Mouse (Mus musculus) right cerebral cortex, adult 2 months (tissue): ENCODE measurements around the gene Nfix.

Source experiments
- DNase-seq, 2 experiments: peaks; one replicate each; pipeline ENCODE4 v3.0.0; 2021 to 2022; ENCODE audit warnings: low spot score in 2 of 2

Nfix gene

DNA sequence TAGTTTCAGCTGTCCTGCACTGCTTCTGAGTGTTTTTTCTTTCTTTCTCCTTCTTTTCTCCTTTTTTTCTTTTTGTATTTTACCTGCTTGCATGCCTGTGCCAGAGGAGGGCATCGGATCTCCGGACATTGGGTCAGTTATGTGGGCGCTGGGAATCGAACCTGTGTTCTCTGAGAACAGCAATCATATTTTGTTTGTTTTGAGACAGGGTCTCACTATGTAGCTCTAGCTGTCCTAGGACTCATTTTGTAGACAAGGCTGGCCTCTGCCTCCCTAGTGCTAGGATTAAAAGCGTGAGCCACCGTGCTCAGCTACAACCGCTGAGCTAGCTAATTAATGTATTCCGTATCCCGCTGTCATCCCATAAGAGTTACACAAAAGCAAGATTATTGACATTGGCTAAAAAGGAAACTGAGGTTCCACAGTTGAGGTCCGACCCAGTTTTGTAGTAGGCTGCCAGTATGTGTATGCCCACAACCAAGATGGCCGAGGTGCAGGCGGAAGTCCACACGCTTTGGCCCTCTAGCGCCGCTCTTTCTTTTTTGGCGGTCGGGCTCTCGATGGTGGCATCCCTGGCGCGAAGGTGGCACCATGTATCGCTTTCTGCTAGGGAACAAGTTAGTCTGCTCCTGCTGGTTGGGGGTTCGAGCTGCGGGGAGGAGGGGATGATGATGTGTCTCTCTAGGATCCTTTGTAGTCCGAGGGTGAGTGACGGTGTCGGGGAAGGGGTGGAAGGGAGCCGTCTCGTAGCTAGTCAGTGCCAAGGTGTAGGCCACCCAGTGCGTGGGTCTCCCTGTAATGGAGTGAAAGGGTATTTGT is 135.4 kb downstream of the Nfix start:
- peak; percentile 83 to 84 for DNase-seq

DNA sequence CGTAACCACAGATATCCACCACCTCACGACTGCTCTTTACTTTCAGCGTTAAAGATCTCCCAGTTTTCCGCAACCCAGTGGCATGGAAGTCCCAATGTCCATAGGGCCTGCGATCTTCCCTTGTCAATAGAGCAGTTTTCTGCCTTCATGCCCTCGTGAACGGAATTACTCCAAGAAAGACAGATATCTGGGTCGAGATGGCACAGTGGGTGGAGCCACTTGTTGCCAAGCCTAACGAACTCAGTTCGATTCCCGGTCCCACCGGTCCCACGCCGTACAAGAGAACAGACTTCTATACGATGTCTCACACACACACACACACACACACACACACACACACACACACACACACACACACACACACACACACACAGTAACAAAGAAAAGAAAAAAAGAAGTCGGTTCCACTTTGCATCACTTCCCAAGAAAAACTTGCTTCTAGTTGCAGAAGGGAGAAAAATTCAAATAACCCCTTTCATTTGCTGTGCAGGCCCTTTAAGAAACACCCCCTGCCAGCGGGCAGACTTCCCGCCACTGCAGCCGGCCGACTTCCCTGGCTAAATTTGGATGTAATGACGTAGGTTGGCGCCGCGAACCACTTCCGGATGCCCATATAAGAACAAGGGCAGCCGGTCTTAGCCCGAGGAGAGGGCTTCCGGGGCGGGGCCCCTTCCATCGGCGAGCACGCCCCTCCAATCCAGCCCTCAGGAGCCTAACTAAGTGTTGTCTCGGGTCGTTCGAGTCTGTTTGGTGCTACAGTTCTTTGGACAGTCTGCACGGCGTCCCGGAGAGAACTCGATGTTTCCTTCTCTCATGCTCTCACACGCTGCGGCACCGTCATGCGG is 136.4 kb downstream of the Nfix start:
- peak; percentile 95 to 98 for DNase-seq

DNA sequence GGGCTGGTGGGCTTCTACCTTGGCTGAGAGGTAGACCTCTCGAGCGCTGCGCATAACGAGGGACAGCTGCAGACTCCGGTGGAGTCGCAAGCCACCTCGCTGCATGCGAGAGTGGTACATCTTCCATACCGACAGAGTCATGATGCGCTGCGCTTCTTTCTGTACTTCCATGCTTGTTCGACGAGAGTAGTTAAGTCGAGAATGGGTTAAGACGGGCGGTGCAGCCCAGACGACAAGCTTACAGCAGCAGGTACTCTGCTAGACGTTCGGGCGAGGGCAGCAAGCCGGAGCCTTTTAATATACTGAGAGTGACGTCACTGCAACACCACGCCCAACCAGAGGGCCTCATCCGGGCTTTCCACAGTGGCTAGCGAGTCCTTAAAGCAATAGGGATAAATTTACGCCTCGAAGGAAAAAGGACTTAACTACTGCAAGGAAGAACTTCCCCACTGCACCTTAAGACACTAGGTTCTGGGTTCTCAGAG is 137.5 kb downstream of the Nfix start, which contains the start of gene Ier2:
Ier2 (minus strand) TSS at position 272 of the 485 bp plus-strand sequence.
- DNase-seq: peak; percentile 94

DNA sequence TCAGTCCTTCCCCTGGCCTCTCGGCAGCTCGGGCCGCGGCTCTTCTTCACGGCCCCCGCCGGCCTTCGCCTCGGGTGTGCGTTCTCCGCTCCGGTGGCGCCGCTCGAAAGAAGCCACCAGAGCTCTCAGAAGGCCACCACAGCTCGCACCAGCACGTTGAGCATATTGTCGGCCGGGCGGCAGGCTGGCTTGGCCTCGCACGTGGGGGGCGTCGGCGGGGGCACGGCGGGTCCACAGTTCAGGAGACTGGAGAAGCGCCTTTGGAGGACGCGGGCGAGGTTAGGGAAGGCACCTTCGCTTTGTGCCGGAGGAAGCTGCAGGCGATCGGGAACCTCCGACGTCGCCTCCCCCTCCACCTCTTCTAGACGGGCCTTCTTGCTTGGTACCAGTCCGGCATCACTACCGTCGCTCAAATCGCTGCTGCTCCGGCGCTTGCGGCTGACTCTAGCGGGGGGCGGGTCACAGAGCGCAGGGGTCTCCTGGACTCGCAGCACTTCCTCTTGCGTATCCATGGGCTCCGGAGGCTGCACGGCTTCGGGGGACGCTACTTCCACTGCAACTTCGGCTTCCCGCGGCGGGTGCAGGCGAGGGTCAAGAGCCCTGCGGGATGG is 138.1 kb downstream of the Nfix start:
- DNase-seq: no peak

DNA sequence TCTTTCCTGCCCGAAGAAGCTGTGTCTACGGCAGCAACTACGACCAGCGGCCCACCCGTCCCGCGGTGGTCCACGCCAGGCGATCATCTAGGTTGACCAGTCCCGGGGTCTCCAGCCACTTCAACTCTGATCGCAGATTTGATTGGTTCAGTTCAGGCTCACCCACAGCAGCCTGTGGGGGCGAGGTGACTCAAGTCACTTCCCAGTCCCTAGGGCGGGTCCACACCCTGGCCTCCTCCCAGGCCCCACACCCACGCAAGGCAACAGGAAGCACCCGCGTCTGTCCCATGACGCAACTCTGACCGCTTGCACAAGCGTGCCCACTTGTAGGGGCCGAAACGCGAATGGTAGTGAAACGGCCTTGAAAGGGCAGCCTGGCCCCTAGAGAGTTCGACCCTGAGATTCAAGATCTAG is 138.7 kb downstream of the Nfix start:
- DNase-seq: peak in 1 of 2 experiments; percentile 51

DNA sequence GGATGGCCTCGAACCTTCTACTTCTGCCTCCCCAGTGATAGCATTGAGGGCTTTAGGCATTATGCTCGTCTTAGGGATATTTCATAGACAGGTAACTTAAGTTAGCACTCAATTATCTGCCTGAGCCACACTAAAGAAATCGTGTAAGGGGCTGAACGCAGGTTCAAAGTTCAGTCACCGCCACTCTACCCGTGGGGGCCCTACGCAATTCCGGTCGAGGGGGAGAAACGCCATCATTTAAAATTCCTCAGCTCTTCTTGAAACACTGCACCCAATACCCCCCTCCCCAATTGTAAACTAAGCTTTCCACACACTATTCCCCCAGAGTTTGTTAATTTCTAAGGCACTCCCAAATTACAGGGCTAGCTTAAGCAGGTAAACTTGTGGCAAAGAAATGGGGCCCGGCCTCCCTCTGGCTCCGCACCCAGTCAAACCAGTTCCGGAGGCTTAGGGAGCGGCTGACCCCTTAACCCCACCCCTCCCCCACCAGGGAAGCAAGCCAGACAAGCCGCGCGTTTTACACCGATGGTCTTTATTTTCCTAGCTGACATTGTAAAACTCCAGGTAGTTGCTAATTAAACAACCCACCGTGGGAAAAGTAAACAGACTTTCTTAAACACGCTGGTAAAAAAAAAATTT is 139.2 kb downstream of the Nfix start:
- DNase-seq: no peak

DNA sequence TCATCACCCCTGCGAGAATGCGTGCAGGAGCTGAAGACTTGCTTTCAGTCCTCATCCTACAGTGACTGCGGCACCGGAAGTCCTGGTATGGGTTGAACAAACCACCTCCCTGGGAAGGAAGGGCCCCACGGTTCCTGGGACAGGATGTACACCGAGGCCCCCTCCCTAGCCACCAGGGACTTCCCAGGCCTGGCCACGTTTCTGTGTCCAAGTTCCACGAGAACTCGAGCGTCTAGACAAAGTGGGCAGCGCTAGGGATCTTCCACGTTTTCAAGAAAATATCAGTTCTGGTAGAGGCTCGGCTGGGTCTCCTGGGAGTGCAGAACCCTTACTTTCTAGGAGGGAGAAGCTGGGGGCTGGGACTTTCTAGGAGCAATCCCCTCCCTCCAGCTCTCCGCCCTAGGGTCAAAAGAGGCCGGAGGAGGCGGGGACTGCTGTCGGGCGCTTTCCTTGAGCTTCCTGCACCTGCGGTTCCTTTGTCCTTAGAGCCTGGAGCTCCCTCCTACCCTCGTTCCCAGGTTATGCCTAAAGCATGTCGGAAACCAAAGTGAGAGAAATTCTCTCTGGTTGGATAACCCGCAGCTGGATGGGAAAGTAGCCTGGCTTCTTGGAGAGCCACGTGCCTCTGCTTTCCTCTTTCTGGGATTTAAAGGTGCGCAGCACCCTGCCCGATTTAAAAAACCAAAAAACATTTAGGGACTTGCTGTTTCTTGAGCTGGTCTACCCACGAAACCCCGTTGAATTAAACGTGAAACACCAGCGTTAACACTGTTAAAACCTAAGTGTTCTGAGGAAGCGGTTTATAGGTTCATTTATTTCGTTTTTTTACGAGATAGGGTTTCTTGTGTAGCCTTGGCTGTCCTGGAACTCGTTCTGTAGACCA is 140.0 kb downstream of the Nfix start:
- DNase-seq: no peak

DNA sequence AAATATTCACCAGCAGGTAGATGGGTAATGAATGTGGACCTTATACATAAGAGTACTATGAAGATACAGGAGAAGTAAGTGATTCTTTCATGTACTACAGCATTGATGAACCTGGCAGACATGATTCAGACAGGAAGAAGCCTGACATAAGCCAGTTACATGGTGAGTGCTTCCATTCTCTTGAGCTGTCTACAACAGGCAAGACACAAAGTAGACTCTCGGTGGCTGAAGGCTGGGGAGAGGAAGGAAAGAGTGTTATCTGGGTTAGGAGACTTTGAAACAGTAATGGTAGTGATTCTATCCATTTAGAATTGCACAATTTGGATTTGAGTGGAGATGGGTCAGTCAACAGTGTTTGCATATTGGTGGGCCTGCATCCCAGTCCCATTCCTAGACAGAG is 141.2 kb downstream of the Nfix start:
- DNase-seq: no peak

DNA sequence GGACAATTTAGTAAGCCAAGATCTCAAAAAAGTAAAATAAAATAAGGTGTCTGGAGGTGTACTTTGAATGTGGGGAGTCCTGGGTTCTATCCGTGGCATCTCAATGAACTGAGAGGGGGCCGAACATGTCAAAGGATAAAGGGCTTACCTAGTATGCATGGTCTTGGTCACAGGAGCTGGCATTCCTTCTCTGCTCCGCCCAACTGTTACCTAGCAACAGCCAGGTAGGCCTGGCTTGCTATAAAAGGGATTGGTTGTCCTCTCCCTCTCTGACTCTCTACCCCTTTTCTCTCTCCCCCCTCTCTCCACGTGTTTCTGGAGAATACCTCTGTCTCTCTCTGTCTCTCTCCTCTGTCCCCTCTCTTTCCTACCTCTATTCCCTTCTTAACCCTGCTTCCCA is 142.5 kb downstream of the Nfix start:
- no peak for DNase-seq

DNA sequence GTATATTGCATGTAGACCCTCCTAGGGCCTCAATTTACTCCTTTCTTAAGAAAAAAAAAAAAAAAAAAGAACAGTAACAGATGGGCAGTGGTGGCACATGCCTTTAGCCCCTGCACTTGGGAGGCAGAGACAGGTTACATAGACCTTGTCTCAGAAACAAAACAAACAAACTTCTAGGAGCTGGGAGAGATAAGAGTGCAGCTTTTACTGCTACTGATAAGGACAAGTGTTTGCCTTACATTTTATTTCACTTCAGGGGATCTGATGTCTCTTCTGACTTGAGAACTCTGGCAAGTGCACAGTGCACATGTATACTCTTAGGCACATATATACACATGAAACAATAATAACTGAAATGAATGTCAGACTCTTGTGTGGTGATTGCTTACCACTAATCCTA is 142.9 kb downstream of the Nfix start:
- DNase-seq: no peak

DNA sequence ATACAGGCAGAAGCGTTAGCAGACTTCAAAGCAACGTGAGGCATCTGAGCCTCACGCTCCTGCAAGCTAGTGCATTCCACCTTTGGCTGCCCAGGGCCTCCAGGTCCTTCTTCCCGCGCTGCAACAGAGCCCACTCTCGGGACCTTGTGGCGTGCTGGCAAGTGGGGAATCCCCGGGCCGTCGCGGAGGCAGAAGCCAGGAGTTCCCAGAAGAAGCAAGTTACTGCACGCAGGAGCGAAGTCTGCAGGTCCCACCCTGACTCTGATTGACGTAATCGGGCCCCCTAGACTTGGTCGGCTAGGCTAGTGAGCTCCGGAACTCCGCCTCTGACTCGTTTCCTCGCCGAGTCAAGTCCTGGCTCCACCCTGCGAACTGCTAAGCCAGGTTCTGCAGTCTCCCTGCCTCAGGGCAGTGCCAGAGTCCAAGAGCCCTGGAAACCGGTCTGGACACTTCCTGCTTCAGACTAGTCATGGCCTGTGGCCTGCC is 143.5 kb downstream of the Nfix start:
- no peak for DNase-seq

DNA sequence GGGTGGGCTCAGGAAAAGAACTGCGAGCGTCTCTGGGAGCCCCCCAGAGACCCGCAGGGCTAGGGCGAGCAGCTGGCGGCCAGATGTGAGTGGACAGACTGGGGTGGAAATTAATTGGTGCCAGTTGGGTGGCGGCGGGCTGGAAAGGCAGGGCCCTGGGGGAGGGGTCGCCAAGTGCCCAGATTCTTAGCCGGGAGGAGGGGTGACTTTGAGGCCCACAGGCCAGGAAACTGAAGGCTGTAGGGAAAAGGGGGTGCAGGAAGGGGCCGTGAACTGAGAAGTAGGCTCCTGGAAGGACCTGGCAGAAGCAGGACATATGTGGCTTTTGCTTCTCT is 144.0 kb downstream of the Nfix start:
- DNase-seq: no peak

DNA sequence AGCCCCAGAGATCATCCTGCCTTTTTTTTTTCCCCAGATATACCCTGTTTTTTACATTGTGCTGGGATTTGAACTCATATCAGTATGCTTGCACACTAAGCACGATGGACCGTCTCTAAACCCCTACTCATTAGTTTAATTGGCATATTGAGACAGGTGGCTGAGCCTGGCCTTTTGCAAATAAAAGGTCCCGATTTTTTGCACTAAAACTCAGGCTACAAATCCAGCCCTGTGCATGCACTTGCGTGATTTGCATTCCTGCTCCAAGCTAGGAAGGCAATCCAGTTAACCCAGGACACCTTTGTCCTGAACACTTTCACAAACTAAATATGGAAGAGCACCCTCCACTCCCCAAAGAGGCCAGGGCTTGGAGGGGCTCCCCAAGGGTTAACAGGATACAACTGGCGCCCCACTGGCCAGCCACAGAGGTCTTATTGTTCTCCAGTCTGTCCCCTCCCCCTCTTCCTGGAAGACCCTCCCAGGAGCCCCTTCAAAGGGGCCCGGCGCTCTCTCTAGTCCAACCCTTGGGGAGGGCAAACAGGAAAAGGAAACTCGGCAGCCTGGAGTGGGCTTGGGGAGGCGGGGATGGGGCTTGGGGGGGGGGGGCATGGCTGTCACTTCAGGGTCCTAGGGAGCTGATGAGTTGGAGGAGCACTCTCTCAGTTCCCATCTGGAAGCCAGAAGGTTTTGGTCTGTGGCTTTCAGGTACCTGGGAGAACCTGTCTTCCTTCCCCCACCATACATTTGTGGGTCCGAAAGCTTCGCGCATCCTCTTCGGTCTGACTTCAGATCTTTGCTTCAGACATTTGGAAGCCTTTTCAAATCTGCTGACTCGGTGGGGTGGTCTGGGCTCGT is 144.6 kb downstream of the Nfix start:
- DNase-seq: no peak

DNA sequence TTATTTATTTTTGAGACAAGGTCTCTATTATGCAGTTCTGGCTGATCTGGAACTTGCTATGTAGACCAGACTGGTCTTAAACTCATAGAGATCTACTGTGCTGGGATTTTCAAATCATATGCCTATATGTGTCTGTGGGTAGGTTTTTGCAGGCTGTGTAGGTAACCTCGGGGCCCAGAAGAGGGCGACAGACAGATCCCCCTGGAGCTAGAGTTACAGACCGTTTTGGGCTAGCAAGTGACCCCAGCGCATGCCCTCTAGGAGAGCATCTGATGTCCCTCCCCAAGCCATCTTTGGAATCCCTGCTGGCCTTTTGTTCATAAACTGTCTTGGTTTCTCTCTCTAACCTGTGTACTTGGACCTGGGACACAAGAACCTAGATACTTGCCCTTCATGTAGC is 145.5 kb downstream of the Nfix start:
- no peak for DNase-seq

DNA sequence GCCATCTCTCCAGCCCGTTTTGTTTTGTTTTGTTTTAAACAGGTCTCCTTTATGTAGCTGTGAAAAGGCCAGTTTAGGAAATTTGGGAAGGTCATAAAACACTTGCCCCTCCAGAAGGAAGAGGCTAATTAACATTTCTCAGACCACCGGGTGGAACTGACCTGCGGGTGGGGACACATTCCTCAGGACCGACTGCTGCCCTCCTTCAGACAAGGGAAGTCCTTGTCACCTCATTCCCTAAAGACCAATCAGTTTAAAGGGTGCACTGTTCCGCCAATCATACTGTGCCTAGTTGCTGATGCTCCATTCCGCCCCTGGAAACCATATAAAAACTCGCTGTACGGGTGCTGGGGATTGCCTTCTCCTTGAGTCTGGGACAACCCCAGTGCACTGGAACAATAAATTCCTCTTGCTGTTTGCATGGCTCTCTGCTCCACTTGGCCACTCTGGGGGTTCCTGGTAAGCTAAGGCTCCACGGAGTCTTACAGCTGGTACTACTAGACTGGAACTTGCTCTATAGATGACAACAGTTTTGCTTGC is 147.0 kb downstream of the Nfix start:
- DNase-seq: no peak

DNA sequence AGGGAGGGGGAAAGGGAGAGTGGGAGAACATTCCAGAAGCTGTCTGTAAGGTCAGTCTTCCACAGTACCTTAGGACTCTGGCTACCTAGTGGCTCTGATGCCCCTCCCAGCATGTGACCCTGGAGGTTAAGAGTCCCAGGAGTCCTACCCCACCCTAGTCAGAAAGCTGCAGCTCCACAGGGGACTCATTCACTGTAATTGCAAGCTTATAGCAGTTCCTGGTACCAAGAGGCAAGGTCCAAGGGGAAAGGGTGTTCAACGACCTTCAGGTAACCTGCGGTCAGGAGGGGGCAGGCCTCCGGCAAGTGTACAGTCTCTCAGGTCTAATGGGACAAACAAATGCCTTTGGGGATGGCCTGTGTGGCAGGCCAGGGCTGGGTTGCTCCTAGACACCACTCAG is 149.9 kb downstream of the Nfix start:
- DNase-seq: no peak
